Mouse (Mus musculus): ENCODE results near the gene Inpp5e.

DNA sequence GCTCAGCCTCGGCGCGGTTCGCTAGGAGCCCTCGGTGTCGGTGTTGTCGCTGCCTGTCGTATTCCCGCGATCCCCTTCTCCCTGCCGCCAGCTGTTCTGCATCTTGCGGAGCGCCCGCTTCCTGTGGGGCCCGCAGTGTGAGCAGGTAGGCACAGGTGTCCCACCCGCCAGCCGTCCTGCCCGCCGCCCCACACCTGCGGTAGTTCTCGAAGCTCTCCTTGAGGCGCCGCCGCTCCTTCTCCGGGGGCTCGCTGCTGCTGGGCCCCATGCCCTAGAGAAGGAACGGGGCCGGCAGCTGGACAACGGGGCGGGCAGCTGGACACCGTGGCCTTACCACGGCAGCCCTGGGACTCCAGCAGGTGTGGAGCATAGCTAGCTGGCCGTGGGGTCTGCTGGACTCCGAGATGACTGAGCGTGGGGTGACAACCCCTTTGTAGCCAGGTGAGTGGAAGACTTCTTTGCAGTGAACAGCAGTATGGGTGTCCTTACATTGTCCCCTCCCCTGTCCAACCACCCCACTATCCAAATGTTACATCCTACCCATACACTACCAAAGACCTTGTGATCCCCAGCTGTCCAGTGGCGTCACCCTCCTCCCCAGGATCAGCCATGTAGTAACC lies 56.6 kb downstream of the Inpp5e start:
- no peak for TF ChIP-seq CTCF (IDR thresholded peaks at IDR 0.05; ENCODE audit: low read depth)
- no peak for TF ChIP-seq EP300 (IDR thresholded peaks at IDR 0.05; ENCODE audit: low read depth)

All from liver, embryonic 14.5 days (tissue).